Mouse (Mus musculus): Measurements from ENCODE around the gene Pi4k2b. TPM values are rescaled to one million over a fixed set of nuclear protein-coding genes. Genes with fewer than 3 reads are reported as not detected.
"Not testable (repeated sequence)": the region's sequence is repeated elsewhere in the genome, so short reads cannot be mapped to it uniquely, and the experiment has no call there.

Gene Pi4k2b
- polyA plus RNA-seq, 1 experiment from 2014 or later = 25.1 TPM

DNA sequence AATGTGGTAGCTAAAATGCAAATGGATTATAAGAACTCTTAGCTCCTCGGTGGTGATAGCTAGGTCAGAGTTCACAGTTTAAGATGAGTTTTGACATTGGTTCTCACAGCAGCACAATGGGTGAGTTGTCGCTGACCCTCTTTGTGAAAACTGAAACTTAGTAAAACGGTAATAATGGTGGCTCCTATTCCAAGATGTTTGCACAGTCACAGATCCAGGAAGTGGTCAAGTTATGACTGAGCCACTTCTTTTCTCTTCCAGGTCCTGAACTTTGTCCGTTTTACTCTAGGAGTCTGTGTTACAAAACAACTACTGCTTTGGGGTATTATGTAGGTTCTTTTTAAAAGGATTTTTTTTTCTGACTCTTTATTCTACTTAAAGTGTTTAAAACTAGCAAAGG is 1.9 kb downstream of the Pi4k2b start:
- Histone ChIP-seq H3K4me3 (replicated peaks) (peak overlapping the region; percentile 95), H3K4me2 (peak overlapping the region; percentile 61), H3K9ac (no peak overlapping the region), H3K27me3 (replicated peaks) (no peaks in the 10 kb centered on the region), H3K4me1 (no peaks in the 10 kb centered on the region; the same call in 1 of the 2 replicates), H3K9me3 (no peaks in the 10 kb centered on the region), H3K27ac (no peak overlapping the region), H3K36me3 (no peaks in the 10 kb centered on the region)
- 34% methylated on average over 4 of the region's 4 CpGs for WGBS
- no peak for ATAC-seq (ENCODE audit: insufficient read depth, low FRiP score, low read depth)

DNA sequence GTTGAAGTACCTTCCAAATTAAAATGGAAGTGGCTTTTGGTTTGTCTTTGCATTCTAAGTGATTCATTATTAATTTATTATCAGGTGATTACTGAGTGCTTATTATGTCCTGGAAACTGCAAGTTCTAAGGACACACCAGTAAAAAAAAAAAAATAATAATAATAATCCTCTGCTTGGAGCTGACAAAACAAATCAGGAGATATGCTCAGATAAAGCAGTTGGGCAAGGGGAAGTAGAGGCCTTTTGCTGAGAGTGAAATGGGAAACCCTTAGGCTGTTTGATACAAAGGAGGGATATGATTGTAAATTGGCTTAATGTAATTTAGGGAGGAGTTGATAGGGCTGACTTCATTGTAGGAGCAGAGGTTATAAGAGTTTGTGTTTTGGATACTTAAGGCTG is 5.5 kb downstream of the Pi4k2b start:
- Histone ChIP-seq H3K4me3 (replicated peaks) (no peak overlapping the region), H3K9me3 (no peaks in the 10 kb centered on the region), H3K4me2 (no peak overlapping the region), H3K27me3 (replicated peaks) (no peaks in the 10 kb centered on the region), H3K27ac (no peak overlapping the region), H3K36me3 (no peaks in the 10 kb centered on the region), H3K9ac (no peak overlapping the region), H3K4me1 (no peaks in the 10 kb centered on the region; the same call in 1 of the 2 replicates)
- no peak for ATAC-seq (ENCODE audit: insufficient read depth, low FRiP score, low read depth)

DNA sequence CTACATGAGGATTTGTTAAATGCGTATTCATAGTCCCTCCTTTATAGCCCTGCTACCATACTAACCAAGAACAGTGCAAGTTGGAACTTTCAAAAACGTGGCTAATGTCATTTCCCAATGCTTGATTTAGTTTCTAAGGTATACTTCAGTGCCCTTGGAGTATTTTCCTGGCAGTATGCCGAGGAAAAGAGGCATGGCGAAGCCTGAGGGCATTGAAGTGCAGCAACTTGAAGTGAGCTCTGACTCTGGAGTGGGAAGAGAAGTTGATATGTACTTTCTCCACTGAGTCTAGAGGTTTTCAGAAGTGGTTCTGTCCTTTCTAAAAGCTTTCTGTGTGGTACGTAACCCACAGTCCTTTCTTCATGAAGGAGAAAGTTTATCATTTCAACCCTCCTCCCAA is 7.4 kb downstream of the Pi4k2b start:
- H3K4me1 ChIP-seq = no peaks in the 10 kb centered on the region
- no peak overlapping the region for H3K4me2 ChIP-seq
- H3K4me3 ChIP-seq (replicated peaks) = no peak overlapping the region
- no peak for ATAC-seq (ENCODE audit: insufficient read depth, low FRiP score, low read depth)
- no peaks in the 10 kb centered on the region for H3K9me3 ChIP-seq
- no peaks in the 10 kb centered on the region for H3K36me3 ChIP-seq
- no peaks in the 10 kb centered on the region for H3K27me3 ChIP-seq (replicated peaks)
- H3K9ac ChIP-seq = no peak overlapping the region
- H3K27ac ChIP-seq = no peak overlapping the region
- WGBS = 82% methylated on average over 5 of the region's 5 CpGs

DNA sequence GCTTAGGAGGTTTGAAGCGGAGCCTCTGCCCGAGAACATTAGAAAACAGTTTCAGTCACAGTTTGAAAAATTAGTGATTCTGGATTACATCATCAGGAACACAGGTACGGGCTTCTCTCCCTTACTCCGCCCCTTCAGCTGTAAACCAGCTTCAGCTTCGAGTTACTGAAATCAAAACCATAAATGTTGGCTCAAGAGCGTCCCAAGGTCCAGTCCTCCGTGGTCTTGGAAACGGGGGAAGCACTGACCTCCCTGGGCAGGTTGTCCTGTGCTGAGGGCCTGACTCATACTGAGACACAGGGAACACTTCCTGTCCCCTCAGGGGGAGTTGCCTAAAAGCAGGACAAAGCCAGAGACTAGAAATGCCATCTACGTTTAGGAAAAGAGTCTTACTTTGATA is 11.8 kb downstream of the Pi4k2b start:
- no peak overlapping the region for H3K4me3 ChIP-seq (replicated peaks)
- no peak for ATAC-seq (ENCODE audit: insufficient read depth, low FRiP score, low read depth)
- WGBS = 74% methylated on average over 9 of the region's 9 CpGs

DNA sequence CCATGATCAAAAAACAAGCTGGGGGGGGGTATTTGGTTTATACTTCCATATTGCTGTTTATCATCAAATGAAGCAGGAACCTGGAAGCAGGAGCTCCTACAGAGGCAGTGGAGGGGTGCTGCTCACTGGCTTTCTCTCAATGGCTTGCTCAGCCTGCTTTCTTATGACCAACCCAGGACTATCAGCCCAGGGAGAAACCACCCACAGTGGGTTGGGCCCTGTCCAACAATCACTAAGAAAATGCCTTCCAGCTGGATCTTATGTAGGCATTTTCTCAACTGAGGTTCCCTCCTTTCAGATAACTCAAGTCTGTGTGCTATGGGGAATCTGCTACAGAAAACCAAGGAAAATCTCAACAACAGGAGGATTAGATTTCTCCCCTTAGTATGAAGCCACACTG is 12.8 kb downstream of the Pi4k2b start:
- H3K27me3 ChIP-seq (replicated peaks) = no peaks in the 10 kb centered on the region
- no peak overlapping the region for H3K9ac ChIP-seq
- H3K4me1 ChIP-seq = no peaks in the 10 kb centered on the region
- H3K27ac ChIP-seq = no peak overlapping the region
- no peak overlapping the region for H3K4me3 ChIP-seq (replicated peaks)
- ATAC-seq (ENCODE audit: insufficient read depth, low FRiP score, low read depth) = no peak
- H3K36me3 ChIP-seq = 0 out of 2 replicates have a peak, but pooled peaks cover 3% of the 10 kb centered on the region
- no peaks in the 10 kb centered on the region for H3K9me3 ChIP-seq
- no peak overlapping the region for H3K4me2 ChIP-seq

More for the DNA sequence above, 11.8 kb downstream of the Pi4k2b start:
- no peak overlapping the region for H3K9ac ChIP-seq
- no peaks in the 10 kb centered on the region for H3K4me1 ChIP-seq
- 0 out of 2 replicates have a peak, but pooled peaks cover 3% of the 10 kb centered on the region for H3K36me3 ChIP-seq
- no peak overlapping the region for H3K27ac ChIP-seq
- H3K9me3 ChIP-seq = no peaks in the 10 kb centered on the region
- no peak overlapping the region for H3K4me2 ChIP-seq
- no peaks in the 10 kb centered on the region for H3K27me3 ChIP-seq (replicated peaks)

DNA sequence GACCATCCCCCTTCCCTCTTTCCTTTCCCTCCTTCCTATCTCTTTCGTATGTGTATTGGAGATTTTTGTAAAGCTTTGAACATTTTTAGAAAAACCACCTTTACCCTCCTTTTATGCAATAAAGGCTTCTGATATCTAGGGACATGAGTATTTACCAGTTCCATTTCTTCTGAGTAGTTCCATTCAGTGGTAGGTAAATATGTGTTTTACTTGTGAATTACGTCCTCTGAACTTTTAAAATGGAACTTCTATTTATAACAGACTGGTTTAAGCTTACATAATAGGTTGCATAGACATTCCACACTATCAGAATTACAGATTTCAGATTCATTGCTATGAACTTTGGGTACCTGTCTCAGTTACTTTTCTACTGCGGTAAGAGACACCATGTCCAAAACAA is 14.0 kb downstream of the Pi4k2b start:
- Histone ChIP-seq H3K36me3 (0 out of 2 replicates have a peak, but pooled peaks cover 3% of the 10 kb centered on the region), H3K4me2 (no peak overlapping the region), H3K4me3 (replicated peaks) (no peak overlapping the region), H3K9me3 (no peaks in the 10 kb centered on the region), H3K4me1 (no peaks in the 10 kb centered on the region), H3K9ac (no peak overlapping the region), H3K27ac (no peak overlapping the region), H3K27me3 (replicated peaks) (no peaks in the 10 kb centered on the region)
- WGBS = 87% methylated on average over 3 of the region's 3 CpGs
- ATAC-seq (ENCODE audit: insufficient read depth, low FRiP score, low read depth) = no peak

DNA sequence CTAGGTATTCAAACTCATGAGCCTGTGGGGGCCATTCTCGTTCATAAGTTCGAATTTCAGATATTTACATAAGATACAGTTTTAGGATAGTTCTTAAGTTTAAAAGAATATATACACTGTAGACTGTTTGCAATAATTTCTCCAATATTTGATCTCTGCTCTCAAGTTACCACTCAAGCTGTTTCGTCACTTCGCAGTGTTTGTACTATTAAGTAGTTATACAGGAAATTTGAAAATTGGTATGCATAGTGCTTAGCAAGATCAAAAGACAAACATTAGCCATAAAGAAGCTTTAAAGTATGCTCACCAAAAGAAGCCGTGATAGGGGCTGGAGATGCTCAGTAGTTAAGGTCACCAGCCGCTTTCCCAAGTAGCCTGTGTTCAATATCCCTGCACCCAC is 14.6 kb downstream of the Pi4k2b start:
- no peak overlapping the region for H3K9ac ChIP-seq
- 83% methylated on average over 6 of the region's 6 CpGs for WGBS
- no peak for ATAC-seq (ENCODE audit: insufficient read depth, low FRiP score, low read depth)
- no peaks in the 10 kb centered on the region for H3K4me1 ChIP-seq
- no peak overlapping the region for H3K27ac ChIP-seq
- H3K27me3 ChIP-seq (replicated peaks) = no peaks in the 10 kb centered on the region
- no peaks in the 10 kb centered on the region for H3K9me3 ChIP-seq
- H3K4me2 ChIP-seq = no peak overlapping the region
- no peak overlapping the region for H3K4me3 ChIP-seq (replicated peaks)
- H3K36me3 ChIP-seq = 0 out of 2 replicates have a peak, but pooled peaks cover 3% of the 10 kb centered on the region

DNA sequence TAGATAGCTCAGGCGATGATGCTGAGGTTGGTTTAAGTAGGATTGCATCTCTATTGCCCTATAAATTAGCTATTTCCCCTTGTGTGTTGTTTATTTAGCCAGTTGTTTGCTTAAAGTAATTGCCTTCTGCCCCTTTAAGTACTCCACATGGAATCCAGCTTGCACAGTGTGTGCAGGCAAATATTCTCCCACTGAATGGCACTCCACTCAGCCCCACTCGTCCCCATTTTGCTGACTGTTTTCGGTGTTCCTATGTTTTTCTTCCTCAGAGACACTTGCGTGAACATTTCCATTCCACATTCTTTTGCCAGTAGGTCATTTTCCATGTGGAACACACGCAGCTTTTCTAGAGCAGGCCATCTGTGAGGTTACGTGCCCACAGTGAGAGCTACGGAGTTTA is 21.2 kb downstream of the Pi4k2b start:
- Histone ChIP-seq H3K9ac (no peak overlapping the region), H3K36me3 (no peaks in the 10 kb centered on the region), H3K4me3 (replicated peaks) (no peak overlapping the region), H3K27ac (no peak overlapping the region), H3K4me2 (no peak overlapping the region), H3K9me3 (no peaks in the 10 kb centered on the region), H3K27me3 (replicated peaks) (no peaks in the 10 kb centered on the region), H3K4me1 (no peaks in the 10 kb centered on the region)
- no peak for ATAC-seq (ENCODE audit: insufficient read depth, low FRiP score, low read depth)
- 89% methylated on average over 7 of the region's 7 CpGs for WGBS

DNA sequence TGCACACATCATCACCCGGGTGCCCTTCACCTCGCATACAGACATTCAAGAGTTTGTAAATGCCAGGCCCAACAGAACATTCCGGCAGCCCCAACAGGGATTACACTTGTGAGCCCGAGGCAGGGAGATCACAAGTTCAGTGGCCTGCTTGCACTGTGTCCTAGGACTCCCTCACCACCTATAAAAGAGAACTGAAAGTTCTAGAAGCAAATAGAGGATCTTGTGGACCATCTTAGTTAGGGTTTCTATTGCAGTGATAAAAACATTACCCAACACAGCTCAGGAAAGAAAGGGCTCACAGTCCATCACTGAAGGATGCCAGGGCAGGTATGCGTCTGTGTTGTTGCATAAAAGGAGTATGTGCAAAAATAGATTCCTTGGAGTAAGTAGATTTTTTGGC is 32.9 kb downstream of the Pi4k2b start:
- Histone ChIP-seq H3K4me1 (no peaks in the 10 kb centered on the region), H3K9me3 (no peaks in the 10 kb centered on the region), H3K4me2 (no peak overlapping the region), H3K27ac (no peak overlapping the region), H3K4me3 (replicated peaks) (no peak overlapping the region), H3K27me3 (replicated peaks) (no peaks in the 10 kb centered on the region), H3K36me3 (no peaks in the 10 kb centered on the region), H3K9ac (no peak overlapping the region)
- ATAC-seq (ENCODE audit: insufficient read depth, low FRiP score, low read depth) = no peak
- WGBS = 92% methylated on average over 5 of the region's 5 CpGs

DNA sequence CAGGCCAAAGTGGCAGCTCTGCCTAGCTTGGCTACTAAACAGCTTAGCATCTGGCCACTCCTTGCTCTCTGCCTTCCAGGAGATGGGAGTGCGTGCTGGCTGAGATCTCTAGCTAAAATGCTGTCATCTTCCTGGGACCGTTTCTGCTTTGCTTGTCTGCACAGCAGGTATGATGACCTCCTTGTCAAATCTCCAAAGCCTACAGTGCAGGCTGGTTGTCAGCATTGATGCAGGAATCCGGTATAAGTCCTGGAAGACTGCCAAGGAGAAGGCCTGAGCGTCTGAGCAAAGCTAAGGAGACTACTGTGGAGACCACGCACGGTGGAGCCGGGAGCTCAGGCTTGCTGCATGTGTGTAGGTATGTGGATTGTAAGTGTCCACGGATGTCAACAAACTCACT is 33.9 kb downstream of the Pi4k2b start, which contains the start of gene Zcchc4:
TSS of gene Zcchc4 (plus strand) at position 173 of the 400 bp plus-strand sequence.
- Histone ChIP-seq H3K27me3 (replicated peaks) (no peaks in the 10 kb centered on the region), H3K4me2 (no peak within 1 kb of the TSS), H3K9me3 (no peaks in the 10 kb centered on the region), H3K36me3 (no peaks in the 10 kb centered on the region), H3K4me3 (replicated peaks) (no peak within 1 kb of the TSS), H3K27ac (no peak within 1 kb of the TSS), H3K4me1 (no peaks in the 10 kb centered on the region), H3K9ac (no peak within 1 kb of the TSS)
- no peak for ATAC-seq (ENCODE audit: insufficient read depth, low FRiP score, low read depth)
- WGBS = 59% methylated on average over 8 of the region's 8 CpGs

DNA sequence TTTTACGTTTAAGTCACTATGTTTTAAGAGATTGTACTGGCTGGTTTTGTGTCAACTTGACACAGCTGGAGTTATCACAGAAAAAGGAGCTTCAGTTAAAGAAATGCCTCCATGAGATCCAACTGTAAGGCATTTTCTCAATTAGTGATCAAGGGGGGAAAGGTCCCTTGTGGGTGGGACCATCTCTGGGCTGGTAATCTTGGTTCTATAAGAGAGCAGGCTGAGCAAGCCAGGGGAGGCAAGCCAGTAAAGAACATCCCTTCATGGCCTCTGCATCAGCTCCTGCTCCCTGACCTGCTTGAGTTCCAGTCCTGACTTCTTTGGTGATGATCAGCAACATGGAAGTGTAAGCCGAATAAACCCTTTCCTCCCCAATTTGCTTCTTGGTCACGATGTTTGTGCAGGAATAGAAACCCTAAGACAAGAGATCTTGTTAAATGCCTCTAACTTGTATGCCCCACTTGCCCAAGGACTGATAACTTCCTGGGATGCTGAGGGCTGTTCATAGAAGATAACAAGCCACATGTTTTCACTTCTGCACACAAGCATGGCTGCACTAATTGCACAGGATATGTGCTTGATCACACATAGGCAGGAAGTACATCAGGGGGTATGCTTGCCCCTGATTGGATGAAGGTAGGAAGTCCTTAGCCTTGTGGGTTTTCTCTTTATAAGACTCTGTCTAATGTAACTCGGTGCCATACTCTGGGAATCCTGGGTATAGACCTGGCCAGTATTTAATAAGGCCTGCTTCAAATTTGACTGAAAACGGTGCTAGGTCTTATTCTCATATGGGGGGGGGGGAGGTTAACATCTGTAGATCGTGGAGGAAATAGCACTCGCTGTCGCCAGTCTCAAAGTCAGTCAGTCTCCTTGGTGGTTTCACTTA is 35.3 kb downstream of the Pi4k2b start:
- WGBS = 91% methylated on average over 8 of the region's 8 CpGs
- not testable (repeated sequence) for H3K4me3 ChIP-seq (replicated peaks); H3K27ac ChIP-seq; H3K27me3 ChIP-seq (replicated peaks); ATAC-seq (ENCODE audit: insufficient read depth, low FRiP score, low read depth); H3K36me3 ChIP-seq; H3K4me1 ChIP-seq; H3K9ac ChIP-seq; H3K4me2 ChIP-seq; H3K9me3 ChIP-seq

DNA sequence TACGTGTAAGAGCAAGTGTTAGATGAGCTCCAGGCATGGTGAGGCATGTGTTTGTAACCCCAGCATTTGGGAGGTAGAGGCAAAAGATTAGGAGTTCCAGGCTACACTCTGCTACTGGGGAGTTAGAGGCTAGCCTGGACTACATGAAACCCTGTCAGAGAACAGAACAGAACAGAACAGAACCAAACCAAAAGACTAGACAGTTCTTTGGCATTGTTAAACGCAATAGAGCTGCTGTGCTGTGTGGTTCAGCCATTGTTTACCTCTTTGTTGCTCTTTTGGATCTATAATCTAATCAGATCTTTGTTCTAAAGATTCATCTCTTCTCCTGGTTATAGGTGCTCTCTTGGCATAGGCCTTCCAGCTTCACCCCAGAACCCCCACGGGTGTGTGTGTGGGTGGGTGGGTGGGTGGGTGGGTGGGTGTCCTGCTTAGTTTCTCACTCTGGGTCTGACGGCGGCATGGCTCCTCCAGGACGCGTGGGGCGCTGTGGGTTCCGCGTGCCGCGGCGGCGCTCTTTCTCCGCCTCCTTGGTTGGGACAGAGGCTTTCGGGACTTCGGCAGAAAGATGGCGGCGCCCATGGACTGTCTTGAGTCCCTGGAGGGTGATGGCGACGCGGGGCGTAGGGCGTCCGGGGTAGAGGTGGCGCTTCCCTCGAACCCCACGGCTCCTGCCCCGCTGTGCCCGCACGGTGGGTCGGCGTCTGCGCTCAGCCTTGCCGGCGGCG is 41.3 kb downstream of the Pi4k2b start:
- H3K4me3 ChIP-seq (replicated peaks) = peak overlapping the region; percentile 77
- WGBS = 4% methylated on average over 37 of the region's 37 CpGs

More for the DNA sequence above, 41.3 kb downstream of the Pi4k2b start:
- Histone ChIP-seq H3K27me3 (replicated peaks) (no peaks in the 10 kb centered on the region), H3K9ac (peak overlapping the region; percentile 42), H3K4me2 (peak overlapping the region; percentile 55), H3K9me3 (no peaks in the 10 kb centered on the region), H3K27ac (peak overlapping the region; percentile 64), H3K4me1 (no peaks in the 10 kb centered on the region), H3K36me3 (no peaks in the 10 kb centered on the region)
- peak; percentile 95 for ATAC-seq (ENCODE audit: insufficient read depth, low FRiP score, low read depth)

Data from stomach, embryonic 15.5 days (tissue).